Mouse (Mus musculus) lung, postnatal 10 days (tissue): ENCODE measurements around the gene Mei1.

Experiments
- DNase-seq: peaks from one replicate; pipeline ENCODE4 v3.0.0; 2021

Mei1 gene

DNA sequence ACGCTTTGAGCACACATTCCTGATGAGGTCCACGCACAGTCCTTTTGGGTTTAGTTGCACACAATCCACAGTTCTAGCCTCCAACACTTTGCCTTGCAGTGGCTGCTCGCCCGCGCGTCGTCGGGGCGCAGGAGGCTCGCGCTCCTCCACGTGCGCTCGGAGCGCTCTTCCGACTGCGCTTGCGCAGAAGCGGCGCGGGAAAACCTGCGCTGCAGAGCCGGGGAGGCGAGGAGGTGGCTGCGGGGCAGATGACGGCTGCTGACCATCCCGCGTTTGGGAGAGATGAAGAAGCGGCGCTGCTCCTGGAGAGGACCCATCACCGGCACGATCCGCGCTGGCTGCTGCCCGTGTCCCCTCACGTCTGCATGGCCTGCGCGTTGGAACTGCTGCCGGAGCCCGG is at the start of gene Mei1:
Mei1 (plus strand) TSS at position 99 of the 400 bp plus-strand sequence.
- no peak for DNase-seq

DNA sequence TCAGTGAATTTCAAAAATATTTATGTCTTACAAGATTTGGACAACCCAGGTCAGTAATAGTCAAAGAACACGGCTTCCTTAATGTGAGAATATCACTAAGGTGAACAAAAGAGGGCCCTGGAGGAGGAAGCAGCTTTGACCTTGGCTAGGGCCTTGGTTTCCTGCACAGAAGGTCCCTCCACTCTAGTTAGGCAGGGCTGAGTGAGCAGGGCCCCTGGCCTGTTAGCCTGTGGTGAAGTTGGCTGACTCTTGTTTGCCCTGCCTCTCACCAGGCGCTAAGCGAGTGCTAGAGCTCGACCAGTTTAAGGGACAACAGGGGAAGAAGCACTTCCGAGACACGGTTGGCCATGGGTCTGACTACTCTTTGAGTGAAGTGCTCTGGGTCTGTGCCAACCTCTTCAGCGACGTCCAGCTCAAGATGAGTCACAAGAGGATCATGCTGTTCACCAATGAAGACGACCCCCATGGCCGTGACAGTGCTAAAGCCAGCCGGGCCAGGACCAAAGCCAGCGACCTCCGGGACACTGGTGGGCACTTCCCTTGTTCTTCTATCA is 47.2 kb upstream of the Mei1 start:
- DNase-seq = no peak

DNA sequence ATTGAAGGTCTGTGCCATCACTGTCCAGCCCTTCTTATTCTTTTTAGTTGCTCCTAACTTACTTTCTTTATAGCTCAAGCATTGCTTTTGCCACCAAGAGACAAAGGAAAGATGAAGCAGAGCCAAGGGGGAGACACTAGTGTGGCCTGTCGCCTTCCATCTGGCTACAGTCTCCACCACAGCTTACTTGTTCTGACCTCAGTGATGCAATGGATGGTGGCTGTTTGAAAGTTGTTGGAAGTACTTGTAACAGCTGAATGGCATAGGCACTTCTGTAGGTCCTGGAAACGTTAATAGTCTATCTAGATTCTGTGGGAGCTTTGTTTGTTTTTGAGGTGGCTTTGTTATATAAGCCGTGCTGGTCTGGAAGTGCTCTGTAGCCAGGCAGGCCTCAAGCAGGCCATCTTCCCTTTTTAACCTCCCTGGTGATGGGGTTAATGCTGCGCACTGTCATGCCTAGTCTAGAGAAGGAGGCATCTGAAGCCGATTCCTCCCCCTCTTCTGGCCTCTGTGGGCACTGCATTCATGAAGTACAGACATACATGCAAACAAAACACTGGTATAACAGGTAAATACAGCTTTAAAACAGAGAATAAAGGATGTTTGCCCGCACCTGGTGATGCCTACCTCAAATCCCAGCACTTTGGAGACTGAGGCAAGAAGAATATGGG is 45.7 kb upstream of the Mei1 start:
- peak; percentile 23 for DNase-seq

DNA sequence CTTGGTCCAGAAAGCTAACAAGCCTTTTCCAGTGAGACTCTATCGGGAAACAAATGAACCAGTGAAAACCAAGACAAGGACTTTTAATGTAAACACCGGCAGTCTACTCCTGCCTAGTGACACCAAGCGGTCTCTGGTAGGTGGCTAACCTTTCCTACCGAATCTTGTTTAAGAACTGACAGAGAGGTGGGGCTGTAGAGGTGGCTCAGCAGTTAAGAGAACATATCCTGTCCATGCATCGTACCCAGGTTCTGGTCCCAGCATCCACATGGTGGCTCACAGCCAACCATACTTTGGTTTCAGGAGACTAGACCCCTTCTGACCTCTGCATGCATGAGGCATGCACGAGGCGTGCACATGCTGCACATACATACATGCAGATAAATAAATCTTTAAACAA is 42.5 kb upstream of the Mei1 start:
- DNase-seq = no peak

DNA sequence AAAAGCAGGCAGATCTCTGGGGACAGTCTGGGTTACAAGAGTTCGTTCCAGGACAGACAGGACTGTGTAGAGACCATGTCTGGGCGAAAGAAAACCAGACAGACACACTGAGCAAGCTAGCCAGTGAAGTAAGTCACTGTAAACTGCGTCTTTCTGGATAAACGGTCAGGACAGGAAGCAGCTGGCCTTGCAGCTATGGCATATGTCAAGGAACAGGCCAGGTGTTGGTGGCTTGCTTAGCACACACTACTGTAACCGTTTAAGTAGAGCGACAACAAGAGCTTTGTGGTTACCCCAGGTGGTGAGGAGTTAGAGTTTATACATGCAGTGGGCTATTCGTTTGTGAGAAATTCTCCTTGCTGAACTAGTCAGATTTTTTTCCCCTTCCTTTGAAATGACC is 42.1 kb upstream of the Mei1 start:
- peak; percentile 10 for DNase-seq

DNA sequence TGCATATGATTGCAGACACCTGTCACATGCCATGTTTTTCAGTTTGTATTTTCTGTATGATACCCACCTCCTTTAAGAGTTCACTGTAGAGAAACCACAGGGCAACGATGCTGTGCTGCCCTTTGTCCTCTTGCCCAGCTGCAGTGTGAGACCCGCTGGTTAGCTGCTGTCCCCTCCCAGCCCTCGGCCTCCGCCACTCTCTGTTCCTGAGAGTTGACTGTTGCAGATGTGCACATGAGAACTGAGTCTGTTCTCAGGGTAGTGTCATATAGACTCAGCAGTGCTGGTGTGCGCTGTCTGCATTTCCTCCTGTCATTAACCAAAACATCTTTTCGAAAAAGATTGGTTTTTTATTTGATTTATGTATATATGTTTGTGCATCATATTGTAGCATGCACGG is 37.4 kb upstream of the Mei1 start:
- no peak for DNase-seq

DNA sequence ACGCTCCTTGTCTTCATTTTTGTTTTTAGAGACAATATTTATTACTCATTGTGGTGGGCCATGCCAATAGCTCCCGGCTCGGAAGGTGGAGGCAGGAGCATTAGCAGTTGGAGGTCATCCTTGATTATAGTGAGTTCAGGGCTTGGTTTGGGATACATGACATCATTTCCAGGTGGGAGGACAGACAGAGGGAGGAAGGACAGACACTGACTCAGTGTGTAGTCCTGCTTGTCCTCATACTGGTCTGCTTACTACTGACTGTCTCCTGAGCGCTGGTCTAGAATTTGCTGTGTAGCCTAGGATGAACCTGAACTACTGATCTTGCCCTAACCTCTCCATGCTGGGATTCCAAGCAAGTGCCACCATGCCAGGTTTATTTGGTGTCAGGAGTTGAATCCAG is 36.0 kb upstream of the Mei1 start, which contains the start of gene Desi1:
Desi1 (minus strand) TSS at position 101 of the 400 bp plus-strand sequence.
- no peak for DNase-seq

DNA sequence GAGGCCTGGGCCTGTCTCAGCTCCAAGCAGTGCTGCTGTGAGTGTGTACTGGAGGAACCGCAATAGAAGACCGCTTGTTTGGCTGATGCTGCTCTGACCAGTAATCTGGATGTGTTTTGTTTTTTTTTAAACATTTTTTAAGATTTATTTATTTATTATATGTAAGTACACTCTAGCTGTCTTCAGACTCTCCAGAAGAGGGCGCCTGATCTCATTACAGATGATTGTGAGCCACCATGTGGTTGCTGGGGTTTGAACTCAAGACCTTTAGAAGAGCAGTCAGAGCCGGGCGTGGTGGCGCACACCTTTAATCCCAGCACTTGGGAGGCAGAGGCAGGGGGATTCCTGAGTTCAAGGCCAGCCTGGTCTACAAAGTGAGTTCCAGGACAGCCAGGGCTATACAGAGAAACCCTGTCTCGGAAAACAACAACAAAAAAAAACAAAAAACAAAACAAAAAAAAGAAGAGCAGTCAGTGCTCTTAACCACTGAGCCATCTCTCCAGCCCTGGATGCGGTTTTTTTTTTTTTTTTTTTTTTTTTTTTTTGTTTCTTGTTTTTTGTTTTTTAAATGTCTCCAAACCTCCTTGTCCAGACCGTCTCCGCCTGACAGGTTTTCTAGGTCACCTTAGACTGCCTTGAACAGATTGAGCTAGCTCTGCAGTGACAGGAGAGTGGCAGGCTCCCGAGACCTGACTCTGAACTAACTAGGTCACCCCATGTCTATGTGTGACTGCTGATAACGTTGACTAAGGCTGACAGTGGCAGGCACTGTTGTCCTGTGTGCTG is 33.7 kb upstream of the Mei1 start:
- peak; percentile 65 for DNase-seq

DNA sequence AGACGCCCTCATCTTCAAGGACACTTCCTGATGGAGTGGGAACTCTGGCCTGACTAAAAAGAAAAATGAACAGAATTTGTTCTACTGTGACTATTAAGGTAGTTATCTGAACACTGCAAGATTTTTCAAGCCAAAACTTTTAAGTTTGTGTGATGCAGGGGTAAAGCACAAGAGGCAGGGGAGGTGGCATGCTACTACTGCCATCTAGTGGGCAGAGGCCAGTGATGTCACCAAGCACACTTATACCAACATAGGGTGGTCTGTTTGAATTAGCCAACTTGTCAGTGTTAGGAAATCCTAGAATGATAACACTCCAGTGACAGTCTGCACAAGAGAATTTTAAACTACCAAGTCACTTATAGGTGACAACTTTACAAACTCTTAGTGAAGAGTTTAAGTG is 29.1 kb upstream of the Mei1 start:
- DNase-seq = peak; percentile 65

DNA sequence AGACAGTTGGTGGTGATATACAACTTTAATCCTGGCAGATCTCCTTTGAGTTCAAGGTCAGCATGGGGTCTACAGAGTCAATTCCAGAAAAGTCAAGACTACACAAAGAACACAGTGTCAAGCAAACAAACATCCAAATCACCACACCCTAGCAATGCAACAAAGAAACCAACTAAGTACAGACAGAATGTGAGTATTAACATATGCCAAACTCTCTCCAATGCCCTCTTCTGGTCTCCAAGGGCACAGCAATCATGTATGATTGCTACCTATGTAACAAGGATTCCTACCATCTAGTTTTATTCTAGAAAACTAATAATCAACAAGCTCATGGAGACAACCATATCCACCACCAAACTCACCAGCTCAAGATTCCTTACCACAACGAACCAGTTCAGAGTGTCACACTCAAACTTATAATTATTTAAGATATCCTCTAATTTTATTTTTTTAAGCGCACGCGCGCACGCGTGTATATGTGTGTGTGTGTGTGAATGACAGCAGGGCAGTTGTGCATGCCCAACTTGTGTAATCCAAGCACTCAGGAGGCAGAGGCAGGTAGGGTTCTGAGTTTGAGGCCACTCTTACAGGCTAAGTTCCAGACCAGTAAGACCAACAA is 25.5 kb upstream of the Mei1 start:
- DNase-seq = peak; percentile 27

DNA sequence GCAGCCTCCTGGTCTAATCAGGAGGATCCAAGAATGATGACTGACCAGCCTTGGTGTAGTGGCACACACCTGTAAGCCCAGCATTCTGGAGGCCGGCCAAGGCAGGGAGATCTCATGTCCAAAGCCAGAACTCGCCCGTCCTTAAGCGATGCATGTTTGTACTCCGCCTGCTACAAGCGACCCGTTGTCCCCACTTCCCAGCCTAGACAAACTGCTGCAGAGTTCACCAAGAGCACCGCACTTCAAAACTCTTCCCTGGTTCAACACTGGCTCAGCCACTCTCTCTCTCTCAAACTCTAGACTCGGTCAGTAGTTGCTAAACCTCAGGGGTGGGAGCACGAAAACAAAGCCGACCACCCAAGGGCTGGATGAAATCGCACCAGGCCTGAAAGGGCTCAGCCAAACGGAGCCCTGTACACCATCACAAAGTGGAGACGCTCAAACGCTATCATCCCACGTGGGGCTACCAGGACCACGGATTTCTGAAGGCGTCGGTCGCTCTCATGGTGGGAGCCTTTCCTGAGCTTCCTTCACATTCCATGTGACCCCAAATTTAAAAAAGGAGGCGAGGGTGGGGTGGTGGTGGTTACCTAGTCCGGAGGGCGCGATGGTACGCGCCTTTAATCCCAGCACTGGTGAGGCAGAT is 23.4 kb upstream of the Mei1 start:
- DNase-seq = peak; percentile 24

DNA sequence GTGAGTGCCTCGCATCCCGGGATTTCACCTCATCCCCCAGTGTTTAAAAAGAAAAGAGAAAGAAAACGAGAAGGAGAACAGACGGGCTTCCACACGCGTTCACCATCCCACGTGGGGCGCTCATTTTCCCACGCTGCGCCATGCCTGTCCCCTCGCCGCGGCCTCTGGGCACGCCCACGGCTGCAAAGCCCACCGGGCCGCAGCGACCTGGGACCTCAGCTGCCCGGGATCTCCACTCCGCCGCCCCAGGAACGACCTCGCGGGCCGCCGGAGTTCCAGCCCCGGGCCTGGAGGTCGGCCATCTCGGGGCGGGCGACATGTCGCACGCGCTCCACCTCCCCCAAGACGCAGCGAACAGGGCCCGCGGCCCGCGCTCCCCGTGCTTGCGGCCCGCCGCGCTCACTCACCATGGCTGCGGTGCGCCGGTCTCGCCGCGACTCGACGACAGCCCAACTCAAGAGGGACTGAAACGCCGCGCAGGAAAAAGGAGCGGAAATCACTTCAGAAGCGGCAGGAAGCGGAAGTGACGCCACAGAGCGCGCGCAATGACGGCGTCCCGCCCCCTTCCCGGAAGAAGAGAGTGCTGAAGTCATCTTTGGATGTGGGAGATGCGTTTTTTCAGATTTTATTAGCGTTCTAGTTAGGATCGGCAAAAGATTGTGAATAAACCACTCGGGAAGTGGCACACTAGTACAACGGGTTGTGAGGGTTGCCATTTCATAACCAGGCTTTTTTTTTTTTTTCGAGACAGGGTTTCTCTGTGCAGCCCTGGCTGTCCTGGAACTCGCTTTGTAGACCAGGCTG is 22.5 kb upstream of the Mei1 start, which contains the start of gene Snu13:
Snu13 (minus strand) TSS at position 519 of the 804 bp plus-strand sequence.
- peak; percentile 95 for DNase-seq

DNA sequence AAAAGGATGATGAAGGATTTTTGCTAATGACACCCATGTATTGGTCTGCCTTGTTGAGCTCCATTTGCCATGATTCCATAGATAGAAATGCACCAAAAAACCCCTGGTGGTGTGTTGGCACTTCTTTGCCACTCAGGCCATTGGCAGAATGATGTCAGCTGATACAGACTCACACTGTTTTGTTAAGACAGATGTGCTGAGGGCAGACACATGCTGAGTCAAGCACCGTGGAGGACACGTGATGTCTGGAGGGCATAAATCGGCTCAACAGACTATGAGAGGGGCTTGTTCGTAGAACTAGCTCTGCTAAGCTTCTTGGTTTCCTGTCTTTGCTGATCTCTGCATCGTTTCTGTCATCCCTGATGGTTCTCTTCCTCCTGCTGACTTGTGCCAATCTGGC is 17.3 kb upstream of the Mei1 start:
- DNase-seq = no peak

DNA sequence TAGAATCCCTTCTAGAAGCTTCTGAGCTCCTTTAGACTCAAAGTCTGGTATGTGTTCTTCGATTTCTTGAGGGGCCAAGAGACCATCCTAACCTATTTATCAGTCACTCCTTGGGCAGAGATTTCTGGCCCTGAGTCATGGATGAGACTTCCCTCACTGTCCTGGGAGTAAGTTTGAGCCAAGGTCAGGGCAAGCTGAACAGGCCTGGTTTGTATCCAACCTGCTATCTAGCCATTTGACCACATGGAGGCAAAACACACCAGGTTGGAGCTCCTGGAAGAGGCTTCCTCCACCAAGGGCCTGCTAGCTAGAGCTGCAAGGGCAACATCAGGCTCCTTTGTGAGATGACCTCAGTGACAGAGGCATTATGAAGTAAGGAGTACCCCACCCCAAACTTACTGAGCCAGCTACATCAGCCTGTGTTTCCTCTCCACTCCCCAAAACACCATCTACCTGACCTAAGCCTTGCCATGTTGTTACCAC is 11.0 kb upstream of the Mei1 start, which contains the start of gene 4930407I10Rik:
4930407I10Rik (plus strand) TSS at position 433 of the 483 bp plus-strand sequence.
- DNase-seq = no peak

DNA sequence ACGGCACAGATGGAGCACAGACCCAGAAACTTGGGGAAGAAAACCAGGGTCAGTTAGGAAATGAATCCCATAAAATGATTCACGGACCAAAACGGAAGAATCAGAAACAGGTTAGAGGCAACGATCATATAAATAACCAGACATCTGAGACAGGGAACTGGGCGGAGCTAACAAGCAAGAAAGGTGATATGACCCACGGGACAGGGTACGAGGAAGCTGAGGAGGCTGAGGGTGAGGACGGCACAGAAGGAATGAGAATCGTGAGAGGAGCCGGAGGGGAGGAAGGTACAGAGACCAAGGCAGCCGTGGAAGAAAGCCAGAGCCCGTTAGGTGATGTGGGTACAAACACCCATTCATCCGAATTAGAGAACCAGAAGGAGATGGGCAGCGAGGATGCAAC is 5.9 kb upstream of the Mei1 start:
- no peak for DNase-seq

DNA sequence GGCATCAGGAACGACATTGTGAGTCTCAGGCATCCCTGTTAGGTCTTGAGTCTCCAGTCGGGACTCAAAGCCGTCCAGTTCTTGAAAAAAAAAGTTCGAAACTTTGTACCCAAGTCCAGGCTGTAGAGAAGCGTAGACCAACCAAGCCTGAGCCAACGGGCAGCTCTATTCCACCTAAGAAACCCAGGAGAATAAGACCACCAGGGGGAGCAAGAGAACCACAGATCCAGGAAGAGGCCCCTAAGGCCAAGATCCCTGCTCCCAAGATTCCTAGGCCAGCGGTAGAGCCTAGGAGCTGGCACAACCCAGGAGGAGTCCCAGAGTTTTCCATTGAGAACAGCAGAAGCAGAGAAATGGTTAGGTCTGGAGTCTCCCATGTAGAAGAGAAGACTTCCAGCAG is 4.3 kb upstream of the Mei1 start:
- DNase-seq = peak; percentile 88

DNA sequence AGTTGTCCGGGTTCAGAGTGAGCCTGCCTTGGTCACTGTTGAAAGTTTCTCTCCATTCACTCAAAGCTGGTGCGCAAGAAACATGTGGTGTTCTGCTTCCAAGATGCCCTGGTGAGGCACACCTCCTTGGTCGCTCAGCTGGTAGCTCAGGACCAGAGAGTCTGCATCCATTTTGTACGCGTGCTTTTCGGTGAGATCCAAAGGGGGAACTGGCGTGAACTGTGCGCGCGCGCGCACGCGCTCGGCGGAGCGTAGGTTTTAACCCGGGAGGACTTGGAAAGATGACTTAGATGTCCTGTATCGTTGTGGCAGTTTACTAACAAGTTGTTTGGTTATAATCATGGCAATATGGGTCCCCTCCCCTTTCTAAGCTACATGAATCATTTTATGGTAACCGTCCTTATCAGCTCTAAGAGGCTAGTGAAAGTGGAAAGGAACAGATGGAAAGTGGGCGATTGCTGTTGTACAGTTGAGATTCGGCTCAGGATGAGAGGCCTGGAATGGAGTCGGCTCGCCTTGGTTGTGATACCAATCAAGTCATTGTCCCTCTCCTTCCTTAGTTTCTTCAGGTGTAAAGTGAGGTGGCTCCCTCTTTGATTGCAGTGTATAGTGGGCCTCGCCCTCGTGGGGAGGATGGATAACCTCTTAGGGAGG is 2.1 kb downstream of the Mei1 start:
- no peak for DNase-seq

DNA sequence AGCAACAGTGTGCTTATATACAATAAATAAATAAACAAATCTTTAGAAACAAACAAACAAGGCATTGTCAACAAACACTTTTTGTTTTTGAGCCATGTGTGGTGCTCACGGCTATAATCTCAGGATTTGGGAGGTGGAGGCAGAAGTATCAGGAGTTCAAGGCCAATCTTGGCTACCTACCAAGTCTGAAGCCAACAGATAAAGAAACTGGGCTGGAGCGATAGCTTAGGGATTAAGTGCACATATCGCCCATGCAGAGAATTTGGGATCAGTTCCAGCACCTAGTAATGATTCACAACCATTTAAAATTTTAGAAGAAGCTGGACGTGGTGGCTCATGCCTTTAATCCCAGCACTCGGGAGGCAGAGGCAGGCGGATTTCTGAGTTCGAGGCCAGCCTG is 3.7 kb downstream of the Mei1 start:
- no peak for DNase-seq

DNA sequence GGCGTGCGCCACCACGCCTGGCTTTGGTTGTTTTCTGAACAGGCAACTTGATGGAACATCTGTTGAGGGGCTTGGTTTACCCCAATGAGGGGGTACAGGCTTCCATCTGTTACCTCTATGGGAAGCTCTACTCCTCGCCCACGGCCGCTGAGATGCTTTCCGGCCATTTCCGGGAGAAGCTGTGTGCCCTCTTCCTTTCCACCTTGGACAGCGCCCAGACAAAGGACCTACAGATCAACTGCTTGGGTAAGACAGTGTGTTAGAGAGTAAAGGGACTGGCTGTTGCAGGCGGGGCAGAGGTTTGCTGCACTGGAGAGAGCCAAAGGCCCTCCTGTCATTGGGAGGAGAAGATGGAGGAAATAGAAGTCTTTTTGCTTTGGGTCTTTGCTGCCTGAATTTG is 10.1 kb downstream of the Mei1 start:
- DNase-seq = no peak

DNA sequence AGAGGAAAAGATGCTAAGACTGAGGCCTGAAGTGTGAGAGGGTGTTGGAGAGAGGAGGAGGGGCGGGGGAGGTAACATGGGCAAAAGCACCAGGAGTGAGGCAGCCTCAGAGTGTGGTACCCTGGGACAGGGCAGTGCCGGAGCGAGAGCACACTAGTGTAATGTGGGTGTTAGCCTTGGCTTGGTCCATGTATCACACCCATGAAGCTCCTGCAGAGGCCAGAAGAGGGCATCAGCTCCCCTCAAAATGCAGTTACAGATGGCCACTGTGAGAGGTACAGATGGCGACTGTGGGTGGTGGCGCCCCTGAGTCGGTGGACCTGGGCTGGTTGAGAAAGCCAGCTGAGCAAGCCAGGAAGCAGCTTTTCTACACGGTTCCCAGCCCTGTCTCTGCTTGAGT is 11.4 kb downstream of the Mei1 start:
- peak; percentile 7 for DNase-seq

DNA sequence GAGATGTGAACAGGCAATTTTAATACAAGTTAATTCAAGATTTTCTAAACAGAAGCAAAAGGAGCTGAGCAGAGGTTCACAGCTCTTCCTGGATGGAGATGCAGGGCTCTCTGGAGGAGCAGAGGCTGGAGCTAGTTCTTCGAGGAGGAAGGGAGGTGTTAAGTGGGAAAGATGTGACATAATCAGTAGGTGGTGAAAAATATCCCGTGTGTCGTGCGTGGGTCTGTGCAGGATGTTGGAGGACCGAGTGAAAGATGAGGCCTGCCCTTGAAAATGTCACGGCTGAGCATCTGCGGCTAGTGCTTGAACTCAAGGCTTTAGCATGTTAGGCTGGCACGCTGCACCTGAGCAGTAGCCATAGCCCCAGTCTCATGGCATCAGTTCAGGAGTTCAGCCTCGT is 15.8 kb downstream of the Mei1 start:
- DNase-seq = no peak
